Mouse (Mus musculus): ENCODE results near the gene Ifna12. TPM values are rescaled to one million over a fixed set of nuclear protein-coding genes. Genes with fewer than 3 reads are reported as not detected.

Gene Ifna12
- total RNA-seq (2023) = not detected

DNA sequence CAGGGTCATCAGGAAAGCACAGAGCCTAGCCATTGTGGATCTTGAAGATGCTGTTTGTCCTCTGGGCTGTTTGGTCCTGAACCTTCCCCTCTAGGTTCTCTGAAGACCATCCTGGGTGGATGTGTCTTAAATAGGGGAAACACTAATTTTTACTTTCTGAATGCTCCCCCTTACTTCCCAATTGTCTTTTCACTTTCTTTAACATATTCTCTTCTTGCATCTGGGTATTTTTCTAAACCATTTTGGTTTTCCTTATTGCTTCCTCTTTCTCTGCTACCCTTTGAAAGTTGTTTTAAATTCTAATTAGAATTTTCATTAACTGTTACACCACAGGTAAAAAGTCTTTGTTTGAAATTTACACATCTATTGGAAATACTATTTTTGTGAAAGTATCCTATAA is at the start of gene Ifna12:
TSS of gene Ifna12 (minus strand) at position 101 of the 400 bp plus-strand sequence.

DNA sequence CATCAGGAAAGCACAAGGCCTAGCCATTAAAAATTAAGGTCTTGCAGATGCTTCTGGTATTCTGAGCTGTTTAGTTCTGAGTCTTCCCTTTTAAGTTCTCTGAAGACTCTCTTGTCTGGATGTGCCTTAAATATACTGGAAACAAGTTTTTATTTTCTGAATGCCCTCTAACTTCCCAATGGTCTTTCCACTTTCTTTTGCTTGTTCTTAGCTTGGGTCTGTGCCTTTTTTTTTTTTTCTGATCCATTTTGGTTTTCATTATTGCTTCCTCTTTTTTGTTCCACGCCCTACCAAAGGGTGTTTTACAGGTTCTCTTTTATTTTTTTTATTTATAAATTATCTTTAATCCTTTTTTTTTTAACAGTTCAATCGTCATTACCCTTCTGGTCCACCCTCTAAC is 41.2 kb upstream of the Ifna12 start, which contains the start of gene Ifna13:
TSS of gene Ifna13 (minus strand) at position 101 of the 400 bp plus-strand sequence.

DNA sequence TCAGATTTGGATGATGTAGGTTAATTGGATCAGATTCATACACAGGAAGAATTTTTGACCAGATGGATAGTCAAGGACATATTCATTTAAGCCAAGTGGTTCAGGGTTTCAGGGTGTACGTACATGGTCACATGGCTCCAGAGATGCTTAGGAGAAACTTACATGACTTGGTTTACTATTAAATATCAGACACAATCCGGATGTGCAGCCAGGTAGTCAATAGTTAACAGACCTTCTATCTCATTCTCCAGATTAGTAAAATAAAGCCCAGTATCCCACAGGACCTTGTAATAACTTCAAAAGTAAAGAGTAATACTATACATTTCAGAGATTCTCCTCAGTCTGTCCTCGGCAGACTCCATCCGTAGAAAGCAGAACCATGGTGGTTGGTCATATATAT is 31.1 kb upstream of the Ifna12 start, which contains the start of gene C87499:
TSS of gene C87499 (minus strand) at position 101 of the 400 bp plus-strand sequence.

GRCm38 (mm10) chr4:88592285-88592684 is 10.9 kb downstream of the Ifna12 start, which contains the start of gene Ifna9:
Gene Ifna9 (minus strand): TSS chr4:88592385.

GRCm38 (mm10) chr4:88571698-88572097 is 31.5 kb downstream of the Ifna12 start, which contains the start of gene Ifna14:
Gene Ifna14 (minus strand): TSS chr4:88571798.

GRCm38 (mm10) chr4:88558145-88558544 is 45.0 kb downstream of the Ifna12 start, which contains the start of gene Ifna15:
Gene Ifna15 (minus strand): TSS chr4:88558245.

Other genes starting within 250 kb of the Ifna12 start
- gene Hacd4, start 164.4 kb downstream of the Ifna12 start, total RNA-seq (2023) = 10 to 100 TPM; 46.7 to 55.0 TPM
- not detected for gene Ifnb1, start 80.6 kb downstream of the Ifna12 start, total RNA-seq (2023)
- gene Ifna15, start 45.1 kb downstream of the Ifna12 start, total RNA-seq (2023) = not detected
- not detected for gene Ifna14, start 31.6 kb downstream of the Ifna12 start, total RNA-seq (2023)
- not detected for gene Ifna9, start 11.0 kb downstream of the Ifna12 start, total RNA-seq (2023)
- gene C87499, start 31.0 kb upstream of the Ifna12 start, total RNA-seq (2023) = not detected
- not detected for gene Ifna13, start 41.1 kb upstream of the Ifna12 start, total RNA-seq (2023)
- gene Ifna16, start 73.5 kb upstream of the Ifna12 start, total RNA-seq (2023) = not detected
- gene Ifna2, start 80.5 kb upstream of the Ifna12 start, total RNA-seq (2023) = not detected
- gene Ifnab, start 88.0 kb upstream of the Ifna12 start, total RNA-seq (2023) = not detected
- 1 to 10 TPM in 1 of 2 experiments, not detected in 1; 1.6 TPM for gene Gm26566, start 118.4 kb upstream of the Ifna12 start, total RNA-seq (2023)
- gene Klhl9, start 119.1 kb upstream of the Ifna12 start, total RNA-seq (2023) = 10 to 100 TPM; 72.7 to 83.4 TPM
- not detected for gene Gm13271, start 151.5 kb upstream of the Ifna12 start, total RNA-seq (2023)
- not detected for gene Gm13283, start 156.7 kb upstream of the Ifna12 start, total RNA-seq (2023)
- gene Gm13290, start 170.5 kb upstream of the Ifna12 start, total RNA-seq (2023) = not detected
- gene Gm13289, start 173.5 kb upstream of the Ifna12 start, total RNA-seq (2023) = not detected
- not detected for gene Gm13272, start 176.5 kb upstream of the Ifna12 start, total RNA-seq (2023)
- gene Ifnz, start 178.8 kb upstream of the Ifna12 start, total RNA-seq (2023) = not detected
- not detected for gene Gm13276, start 182.3 kb upstream of the Ifna12 start, total RNA-seq (2023)
- not detected for gene Gm13277, start 185.3 kb upstream of the Ifna12 start, total RNA-seq (2023)
- gene Gm13278, start 188.2 kb upstream of the Ifna12 start, total RNA-seq (2023) = not detected
- not detected for gene Gm13275, start 191.1 kb upstream of the Ifna12 start, total RNA-seq (2023)
- not detected for gene Gm13279, start 194.0 kb upstream of the Ifna12 start, total RNA-seq (2023)
- under 1 TPM; 0.42 to 0.91 TPM for gene Gm13285, start 196.3 kb upstream of the Ifna12 start, total RNA-seq (2023)
- gene Gm13287, start 199.9 kb upstream of the Ifna12 start, total RNA-seq (2023) = not detected
- gene Gm13288, start 202.2 kb upstream of the Ifna12 start, total RNA-seq (2023) = not detected
- gene Ifna7, start 212.9 kb upstream of the Ifna12 start, total RNA-seq (2023) = not detected
- gene Ifna11, start 216.6 kb upstream of the Ifna12 start, total RNA-seq (2023) = not detected
- gene Ifna6, start 224.0 kb upstream of the Ifna12 start, total RNA-seq (2023) = not detected
- gene Ifna5, start 232.1 kb upstream of the Ifna12 start, total RNA-seq (2023) = not detected
- gene Ifna4, start 238.5 kb upstream of the Ifna12 start, total RNA-seq (2023) = not detected
- gene Ifna1, start 246.7 kb upstream of the Ifna12 start, total RNA-seq (2023) = not detected

All from monocyte, adult 59 days (primary cell).